Mouse (Mus musculus): ENCODE results near the gene Lin7a.

Gene Lin7a

DNA sequence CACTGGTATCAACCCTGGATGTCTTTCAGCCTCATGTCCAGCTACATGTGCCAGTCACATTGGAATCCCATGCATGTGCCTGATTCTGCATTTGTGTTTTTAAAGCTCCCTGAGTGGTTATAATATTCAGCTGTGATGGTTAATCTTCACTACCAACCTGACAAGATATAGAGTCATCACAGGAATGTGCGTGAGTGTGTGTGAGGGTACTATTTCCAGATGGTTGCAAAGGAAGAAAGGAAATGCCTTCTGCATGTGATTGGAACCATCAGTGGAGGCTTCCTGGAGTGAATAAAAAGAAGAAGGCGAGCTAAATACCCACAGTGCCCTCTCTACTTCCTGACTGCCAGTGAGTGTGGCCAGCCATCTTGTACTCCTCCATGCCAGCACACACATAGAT lies 48.2 kb downstream of the Lin7a start:
- no peak for DNase-seq (ENCODE audit: low spot score in 2 of 2)

DNA sequence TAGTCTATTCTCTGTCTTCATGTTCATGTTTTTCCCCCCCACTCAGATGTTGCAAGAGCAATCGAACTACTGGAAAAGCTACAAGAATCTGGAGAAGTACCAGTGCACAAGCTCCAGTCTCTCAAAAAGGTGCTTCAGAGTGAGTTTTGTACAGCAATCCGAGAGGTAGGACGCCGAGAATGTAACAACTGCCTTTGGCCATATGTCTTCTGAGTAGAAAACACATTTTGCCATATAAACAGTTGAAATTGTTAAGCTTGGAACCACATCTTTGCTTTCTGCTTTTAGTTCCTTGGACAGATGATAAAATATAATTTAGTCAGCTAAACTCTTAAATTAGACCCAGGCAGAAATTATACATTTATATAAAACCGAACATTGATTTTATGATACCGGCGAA lies 52.4 kb downstream of the Lin7a start:
- no peak for DNase-seq (ENCODE audit: low spot score in 2 of 2)

DNA sequence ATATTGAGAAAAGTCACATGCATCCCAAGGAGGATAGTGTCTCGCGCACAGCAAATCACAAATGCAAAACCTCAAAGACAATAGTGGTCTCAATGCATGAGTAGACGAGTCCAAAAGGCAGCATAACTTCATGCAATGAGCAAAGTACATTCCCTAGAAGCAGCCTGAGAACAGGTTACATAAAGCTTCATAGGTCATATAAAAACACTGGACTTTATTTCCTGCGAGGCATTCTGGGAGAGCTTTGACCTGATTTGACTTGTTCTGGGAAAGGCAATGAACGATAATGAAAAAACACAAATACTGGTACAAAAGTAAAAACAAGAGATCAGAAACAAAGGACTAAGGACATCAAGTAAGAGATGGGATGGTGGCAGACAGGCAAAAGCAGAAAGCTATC lies 54.1 kb downstream of the Lin7a start:
- no peak for DNase-seq (ENCODE audit: low spot score in 2 of 2)

GRCm38 (mm10) chr10:107339524-107339923 lies 68.0 kb downstream of the Lin7a start:
- no peak for DNase-seq (ENCODE audit: low spot score in 2 of 2)

- no peak for DNase-seq (ENCODE audit: low spot score in 2 of 2)
Observed at GRCm38 (mm10) chr10:107341151-107341550, 69.7 kb downstream of the Lin7a start.

GRCm38 (mm10) chr10:107344200-107344599 lies 72.7 kb downstream of the Lin7a start:
- DNase-seq (ENCODE audit: low spot score in 2 of 2): no peak

GRCm38 (mm10) chr10:107347842-107348241 lies 76.4 kb downstream of the Lin7a start:
- DNase-seq (ENCODE audit: low spot score in 2 of 2): no peak

DNA sequence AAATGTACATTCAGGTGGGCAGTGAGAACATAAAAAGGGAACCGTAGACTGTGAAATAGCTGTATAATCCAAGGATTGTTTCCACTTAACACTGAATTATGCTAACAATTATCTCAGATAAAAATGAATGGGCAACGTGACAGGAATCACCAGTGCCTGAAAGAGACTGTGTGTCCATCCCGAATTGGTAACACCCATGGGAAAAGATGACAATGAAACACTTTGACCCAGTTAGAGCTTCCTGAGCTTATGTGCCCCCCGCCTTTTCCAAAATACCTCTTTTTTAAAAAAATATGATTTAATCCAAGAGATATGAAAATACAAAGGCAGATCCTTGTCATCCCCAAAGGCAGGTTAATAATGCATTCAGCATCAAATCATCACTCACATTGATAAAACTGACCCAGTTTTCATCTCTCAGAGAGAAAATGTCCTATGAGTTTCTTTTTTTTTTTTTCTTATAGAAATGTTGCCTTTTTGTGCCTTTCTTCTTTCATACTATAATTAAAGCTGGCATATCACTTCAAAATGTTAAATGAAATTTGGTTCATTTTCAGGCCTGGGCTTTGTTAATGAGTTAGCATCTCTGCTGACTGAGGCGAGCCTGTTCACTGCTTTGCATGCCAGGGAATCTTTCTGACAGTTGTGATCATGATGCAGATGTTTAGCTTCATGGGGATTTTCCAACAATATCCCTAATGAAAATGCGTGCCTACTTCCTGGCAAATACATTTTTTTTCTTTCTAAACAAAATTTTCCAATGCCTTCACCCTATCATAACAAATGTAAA lies 80.4 kb downstream of the Lin7a start:
- no peak for DNase-seq (ENCODE audit: low spot score in 2 of 2)

DNA sequence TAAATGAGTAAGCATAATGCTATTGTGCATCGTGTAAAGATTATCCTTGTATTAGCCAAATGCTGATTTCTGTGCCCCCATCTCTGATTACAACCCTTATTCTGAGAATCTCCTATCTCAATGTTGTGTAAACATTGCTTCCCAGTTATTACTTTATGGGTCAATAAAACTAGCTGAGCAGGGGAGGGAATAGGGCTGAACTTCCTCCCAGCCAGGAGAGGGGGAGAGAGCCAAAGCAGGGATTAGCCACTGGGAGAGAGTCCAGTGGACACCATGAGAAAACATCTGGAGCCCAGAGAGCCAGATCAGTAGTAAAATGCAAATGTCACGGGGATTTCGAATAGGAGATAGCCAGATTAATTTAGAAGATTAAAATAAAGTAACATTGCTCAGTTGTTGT lies 82.0 kb downstream of the Lin7a start:
- DNase-seq (ENCODE audit: low spot score in 2 of 2): no peak

DNA sequence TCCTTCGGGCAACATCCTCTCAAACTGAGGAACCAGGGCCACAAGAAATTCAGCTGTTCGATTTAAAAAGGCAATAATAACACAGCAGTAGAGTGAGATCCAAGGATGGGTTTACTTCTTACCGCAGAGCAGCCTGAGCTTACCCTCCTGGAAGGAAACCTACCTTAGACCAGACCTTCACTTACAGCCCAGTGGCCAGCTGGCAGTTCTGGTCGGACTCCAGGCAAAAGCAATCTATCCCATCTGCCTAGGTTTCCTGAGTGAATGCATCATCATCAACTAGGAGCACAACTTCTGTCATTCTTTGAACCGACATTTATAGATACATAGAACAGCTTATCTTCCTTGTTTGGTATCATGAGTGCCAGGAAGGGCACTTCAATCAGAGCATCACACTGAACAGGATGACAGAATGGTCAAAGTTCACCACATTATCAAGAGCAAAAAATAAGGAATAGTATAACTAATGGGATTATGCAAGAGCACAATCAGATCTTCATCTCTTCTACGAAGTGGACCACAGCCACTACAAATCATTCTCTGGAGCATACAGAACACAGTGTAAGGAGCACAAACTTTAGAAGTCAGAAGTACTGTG lies 87.1 kb downstream of the Lin7a start:
- no peak for DNase-seq (ENCODE audit: low spot score in 2 of 2)

DNA sequence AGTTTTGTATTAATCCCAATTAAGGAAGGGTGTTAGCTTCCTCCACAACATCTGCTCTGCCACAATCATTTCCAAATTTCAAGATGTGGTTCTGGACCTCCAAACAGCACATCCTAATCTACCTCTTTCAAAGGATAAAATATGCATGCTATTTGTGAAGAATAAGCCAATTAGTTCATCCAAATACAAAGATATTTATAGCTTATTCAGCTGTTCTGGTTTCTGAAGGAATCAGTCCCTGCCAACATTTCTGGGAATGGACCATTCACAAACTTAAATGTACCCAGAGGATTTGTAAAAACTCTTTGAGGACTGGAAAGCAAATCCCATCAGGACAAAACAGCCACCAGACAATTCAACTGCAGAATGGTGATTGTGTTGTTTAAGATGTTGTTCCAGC lies 87.8 kb downstream of the Lin7a start:
- no peak for DNase-seq (ENCODE audit: low spot score in 2 of 2)

DNA sequence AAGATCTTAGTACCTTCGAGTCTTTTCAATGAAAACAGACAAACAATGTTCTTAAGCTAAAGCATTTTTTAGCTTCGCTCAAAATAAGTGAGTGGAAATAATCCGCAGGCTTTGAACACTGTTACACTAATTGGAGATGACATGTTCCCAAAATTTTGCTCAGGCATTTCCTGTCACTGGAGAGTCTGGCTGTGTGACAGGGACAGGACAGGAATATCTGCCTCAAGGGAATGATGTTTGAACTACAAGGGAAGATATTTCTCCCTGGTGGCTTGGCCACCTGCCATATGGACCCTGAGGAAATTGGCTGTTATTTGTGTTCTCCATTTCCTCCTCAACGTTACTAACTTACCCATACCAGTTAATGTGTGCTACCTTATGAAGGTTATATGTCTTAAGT lies 90.1 kb downstream of the Lin7a start:
- no peak for DNase-seq (ENCODE audit: low spot score in 2 of 2)

DNA sequence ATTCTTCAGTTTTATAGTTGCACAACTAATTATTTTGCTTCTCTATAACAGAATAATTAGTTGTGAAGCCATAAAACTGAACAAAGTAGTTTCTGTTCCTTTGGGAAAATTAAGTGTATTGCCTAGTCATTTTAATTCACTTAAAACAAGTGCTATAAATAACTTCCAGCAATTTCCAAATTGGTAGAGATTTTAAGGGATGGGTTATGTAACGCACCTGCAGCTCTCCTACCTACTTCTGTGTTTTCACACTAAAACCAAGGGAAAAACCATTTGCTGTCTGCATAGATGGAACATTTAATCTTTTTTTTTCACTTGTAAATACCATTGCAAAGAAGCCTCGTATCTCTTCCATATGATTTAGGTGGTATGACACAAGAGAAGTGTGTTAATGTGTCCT lies 90.5 kb downstream of the Lin7a start:
- no peak for DNase-seq (ENCODE audit: low spot score in 2 of 2)

- no peak for DNase-seq (ENCODE audit: low spot score in 2 of 2)
Observed at GRCm38 (mm10) chr10:107363049-107363816, 91.7 kb downstream of the Lin7a start.

DNA sequence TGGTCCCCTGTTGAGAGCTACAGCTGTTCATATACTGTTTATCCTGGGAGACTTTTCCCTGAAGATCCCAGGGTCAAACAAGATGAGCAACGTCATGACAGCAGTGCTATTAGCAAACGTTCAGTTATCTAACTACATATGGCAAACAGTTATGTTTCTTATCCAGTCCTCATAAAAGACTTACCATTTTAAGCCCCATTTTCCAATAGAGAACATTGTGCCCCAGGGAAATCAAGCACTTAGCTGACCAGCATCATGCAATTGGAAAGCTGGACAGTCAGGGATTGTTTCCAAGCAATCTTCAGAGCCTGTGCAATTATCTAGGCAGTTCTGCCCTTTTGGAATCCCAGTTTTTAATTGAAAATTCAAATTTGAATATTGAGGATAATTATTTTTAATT lies 105.7 kb downstream of the Lin7a start:
- DNase-seq (ENCODE audit: low spot score in 2 of 2): no peak

GRCm38 (mm10) chr10:107381143-107381746 lies 109.8 kb downstream of the Lin7a start:
- no peak for DNase-seq (ENCODE audit: low spot score in 2 of 2)

- DNase-seq (ENCODE audit: low spot score in 2 of 2): no peak
Observed at GRCm38 (mm10) chr10:107383825-107384224, 112.3 kb downstream of the Lin7a start.

- peak in 1 of 2 experiments; percentile 17 for DNase-seq (ENCODE audit: low spot score in 2 of 2)
Observed at GRCm38 (mm10) chr10:107389505-107389904, 118.0 kb downstream of the Lin7a start.

DNA sequence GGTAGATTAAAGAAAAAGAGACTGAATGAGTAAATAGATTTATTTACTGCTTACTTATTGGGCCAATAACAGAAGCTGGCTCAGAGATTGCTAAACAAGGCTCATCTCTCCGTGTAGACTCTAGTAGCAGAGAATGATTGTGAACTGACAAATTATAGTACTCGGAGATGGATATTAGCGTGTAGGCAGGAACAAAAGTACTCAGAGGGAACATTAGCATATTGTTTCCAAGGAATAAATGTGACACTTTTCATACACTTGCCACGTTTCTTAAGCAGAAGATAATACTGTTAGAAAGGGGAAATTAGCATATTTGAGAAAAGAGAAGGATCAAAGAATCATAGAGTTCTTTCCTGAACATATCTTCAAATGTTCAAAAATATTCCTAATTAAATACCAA lies 133.9 kb downstream of the Lin7a start:
- DNase-seq (ENCODE audit: low spot score in 2 of 2): no peak

DNA sequence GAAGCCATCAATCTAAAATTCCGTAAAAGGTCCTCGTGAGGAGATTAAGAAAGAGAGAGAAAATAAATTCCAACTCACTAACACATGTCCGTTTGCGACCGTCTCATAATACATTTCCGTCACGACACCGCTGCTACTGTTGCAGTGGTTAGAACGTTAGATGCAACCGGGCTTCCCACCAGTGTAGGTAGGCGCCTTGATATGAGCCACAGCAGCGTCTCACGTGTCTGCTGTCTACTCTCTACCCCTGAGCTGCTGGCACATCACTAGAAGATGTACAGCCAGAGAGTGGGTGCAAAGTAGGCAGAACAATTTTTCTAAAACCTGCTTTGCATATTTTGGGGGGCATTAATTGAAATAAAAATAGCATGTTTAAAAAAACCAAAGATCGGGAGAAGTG lies 146.8 kb downstream of the Lin7a start:
- no peak for DNase-seq (ENCODE audit: low spot score in 2 of 2)

GRCm38 (mm10) chr10:107436967-107437366 lies 165.5 kb downstream of the Lin7a start:
- DNase-seq (ENCODE audit: low spot score in 2 of 2): no peak

DNA sequence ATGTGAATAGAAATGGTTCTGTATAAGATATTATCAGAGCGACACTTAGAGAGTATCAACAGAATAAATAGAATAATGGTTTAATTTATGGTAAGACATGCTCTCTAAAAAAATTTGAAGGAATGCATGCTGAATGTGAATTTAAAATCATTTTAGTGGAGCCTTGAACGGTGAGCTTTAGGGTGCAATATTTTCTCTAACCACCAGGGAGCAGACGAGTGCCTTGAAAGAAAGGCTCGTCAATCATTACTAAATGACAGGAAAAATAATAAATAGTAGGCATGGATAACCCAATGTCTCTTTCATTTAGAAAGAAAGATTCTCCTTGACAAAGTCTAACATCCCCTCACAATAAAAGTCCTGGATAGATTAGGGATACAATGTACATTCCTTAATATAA lies 171.3 kb downstream of the Lin7a start:
- no peak for DNase-seq (ENCODE audit: low spot score in 2 of 2)

Measured in urinary bladder, postnatal 4 days (tissue).